8 mouse cellular contexts compared by ENCODE assay signal in the genomic region with DNA sequence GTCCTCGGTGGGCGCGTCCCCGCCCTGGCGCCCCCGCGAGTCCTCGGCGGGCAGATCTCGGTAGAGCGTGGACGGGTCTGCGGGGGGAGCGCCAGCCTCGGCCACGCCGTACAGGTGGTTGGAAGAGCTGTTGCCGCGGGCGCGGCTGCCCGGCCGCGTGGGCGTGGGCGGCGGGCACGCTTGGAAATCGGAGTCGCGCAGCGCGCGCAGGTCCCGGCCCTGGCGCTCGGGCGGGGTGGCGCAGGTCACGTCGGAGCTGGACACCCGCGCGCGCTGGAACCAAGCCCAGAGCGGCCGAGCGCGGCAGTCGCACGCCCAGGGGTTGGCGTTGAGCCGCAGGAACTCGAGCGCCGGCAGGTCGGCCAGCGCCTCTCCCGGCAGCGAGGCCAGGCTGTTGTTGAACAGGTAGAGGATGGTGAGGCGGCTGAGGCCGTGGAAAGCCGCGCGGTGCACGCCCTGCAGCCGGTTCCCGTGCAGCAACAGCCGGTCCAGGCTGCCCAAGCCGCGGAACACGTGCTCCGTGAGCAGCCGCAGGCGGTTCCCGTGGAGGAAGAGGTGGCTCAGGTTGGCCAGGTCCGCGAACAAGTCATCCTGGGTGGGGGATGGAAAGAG. TPM values are rescaled to one million over a fixed set of nuclear protein-coding genes. Genes with fewer than 3 reads are reported as not detected.
DNase-seq lines count a peak whose midpoint lies in the region; ATAC-seq and TF ChIP-seq lines count a peak whose summit lies in the region.

No protein-coding gene starts in this region.

- H3K9me3 ChIP-seq in ES-E14 (ENCODE audit: control insufficient read depth, insufficient read depth, low read depth, low read length), result no peaks in the 10 kb centered on the region
- H3K9me3 ChIP-seq in hindbrain, embryonic 16.5 days (ENCODE audit: control insufficient read depth, low read length), result no peaks in the 10 kb centered on the region
- no peaks in the 10 kb centered on the region for H3K9me3 ChIP-seq in liver, embryonic 11.5 days (ENCODE audit: control insufficient read depth, low read length)
- H3K9me3 ChIP-seq in midbrain, embryonic 15.5 days, result no peaks in the 10 kb centered on the region

- no peak overlapping the region for H3K27ac ChIP-seq in ES-E14 (ENCODE audit: insufficient read depth, low read depth, low read length, poor library complexity, severe bottlenecking)
- H3K27ac ChIP-seq in gastrocnemius, adult 2 months, result no peak overlapping the region
- H3K27ac ChIP-seq in hindbrain, embryonic 16.5 days (ENCODE audit: low read depth, low read length), result no peak overlapping the region
- H3K27ac ChIP-seq in liver, embryonic 11.5 days (ENCODE audit: low read depth, low read length), result no peak overlapping the region
- no peak overlapping the region for H3K27ac ChIP-seq in midbrain, embryonic 15.5 days

- WGBS in hindbrain, embryonic 16.5 days, result 1% methylated on average over 47 of the region's 78 CpGs
- 3% methylated on average over 77 of the region's 78 CpGs for WGBS in liver, embryonic 11.5 days
- under 1% methylated on average over 73 of the region's 78 CpGs for WGBS in midbrain, embryonic 15.5 days

- H3K4me2 ChIP-seq in hindbrain, embryonic 16.5 days (ENCODE audit: low read length), result peak overlapping the region; percentile 93
- peak overlapping the region; percentile 69 for H3K4me2 ChIP-seq in liver, embryonic 11.5 days
- H3K4me2 ChIP-seq in midbrain, embryonic 15.5 days, result peak overlapping the region; percentile 65

- peak overlapping the region; percentile 42; the same call in 1 of the 2 replicates for H3K9ac ChIP-seq in ES-E14 (ENCODE audit: insufficient read depth, low read depth, low read length, poor library complexity, severe bottlenecking)
- H3K9ac ChIP-seq in hindbrain, embryonic 16.5 days (ENCODE audit: low read depth, low read length), result peak overlapping the region; percentile 69
- no peak overlapping the region for H3K9ac ChIP-seq in liver, embryonic 11.5 days (ENCODE audit: low read depth, low read length)
- peak overlapping the region; percentile 39; the same call in 1 of the 2 replicates for H3K9ac ChIP-seq in midbrain, embryonic 15.5 days

- H3K4me3 ChIP-seq in ES-E14 (ENCODE audit: insufficient read depth in 1 of 2, low read depth in 1 of 2, low read length in 2 of 2, poor library complexity in 1 of 2, severe bottlenecking in 1 of 2), result peak overlapping the region; percentile 43 to 65
- H3K4me3 ChIP-seq in gastrocnemius, adult 2 months, result peak overlapping the region; percentile 75
- H3K4me3 ChIP-seq in hindbrain, embryonic 16.5 days (ENCODE audit: low read length), result peak overlapping the region; percentile 57
- H3K4me3 ChIP-seq in liver, embryonic 11.5 days (ENCODE audit: low read depth, low read length), result peak overlapping the region; percentile 48
- peak overlapping the region; percentile 43 for H3K4me3 ChIP-seq in midbrain, embryonic 15.5 days

- DNase-seq in ES-E14 (ENCODE audit: low read depth, low spot score), result no peak
- peak; percentile 73 to 84 for DNase-seq in adrenal gland, postnatal 36 days
- peak; percentile 90 for DNase-seq in gastrocnemius, adult 2 months
- no peak for DNase-seq in liver, embryonic 11.5 days (ENCODE audit: low spot score)
- DNase-seq in frontal cortex, postnatal 25 days (ENCODE audit: low spot score in 2 of 2), result no peak
- DNase-seq in layer of hippocampus, postnatal 14 days (ENCODE audit: low spot score in 2 of 2), result no peak

- no peak for TF ChIP-seq CTCF in gastrocnemius, adult 2 months (IDR thresholded peaks at IDR 0.05)

- peak; percentile 71 for ATAC-seq in hindbrain, embryonic 16.5 days
- no peak; the same call in 1 of the 2 replicates for ATAC-seq in liver, embryonic 11.5 days (replicated peaks; ENCODE audit: low FRiP score)
- ATAC-seq in midbrain, embryonic 15.5 days (replicated peaks), result peak; percentile 60

- peaks cover 66% of the 10 kb centered on the region for H3K27me3 ChIP-seq in hindbrain, embryonic 16.5 days (replicated peaks; ENCODE audit: control insufficient read depth, insufficient read depth, low read length)
- peaks cover 93% of the 10 kb centered on the region for H3K27me3 ChIP-seq in liver, embryonic 11.5 days (replicated peaks; ENCODE audit: control insufficient read depth, insufficient read depth, low read length)
- peaks cover 71% of the 10 kb centered on the region for H3K27me3 ChIP-seq in midbrain, embryonic 15.5 days (replicated peaks)

- H3K4me1 ChIP-seq in ES-E14 (ENCODE audit: control insufficient read depth in 2 of 2, insufficient read depth in 2 of 2, low read length in 2 of 2, poor library complexity in 1 of 2), result no peaks in the 10 kb centered on the region
- peaks cover 9% of the 10 kb centered on the region; the same call in 1 of the 2 replicates for H3K4me1 ChIP-seq in hindbrain, embryonic 16.5 days (ENCODE audit: control insufficient read depth, insufficient read depth, low read depth, low read length)
- peaks cover 5% of the 10 kb centered on the region for H3K4me1 ChIP-seq in liver, embryonic 11.5 days (replicated peaks; ENCODE audit: control insufficient read depth, insufficient read depth, low read length)
- H3K4me1 ChIP-seq in midbrain, embryonic 15.5 days, result peaks cover 11% of the 10 kb centered on the region

- in situ Hi-C loops in ES-E14 (cut with MboI; ENCODE audit: low sequenced_read_pairs in 2 of 2, unreplicated experiment in 2 of 2), result no loop called here

- H3K36me3 ChIP-seq in ES-E14 (ENCODE audit: control insufficient read depth, insufficient read depth, low read length, poor library complexity, severe bottlenecking), result no peaks in the 10 kb centered on the region
- no peaks in the 10 kb centered on the region for H3K36me3 ChIP-seq in hindbrain, embryonic 16.5 days (ENCODE audit: control insufficient read depth, insufficient read depth, low read length)
- no peaks in the 10 kb centered on the region for H3K36me3 ChIP-seq in liver, embryonic 11.5 days (ENCODE audit: control insufficient read depth, insufficient read depth, low read length)
- no peaks in the 10 kb centered on the region for H3K36me3 ChIP-seq in midbrain, embryonic 15.5 days (replicated peaks)

- intact Hi-C loops in gastrocnemius, adult 2 months (cut with DNase I), result no loop called here

TF ChIP-seq in ES-E14, 5 proteins besides CTCF, POLR2A, EP300 and RAD21:
- no peak for TF ChIP-seq CHD2 (IDR thresholded peaks at IDR 0.05; ENCODE audit: low read depth, low read length)
- TF ChIP-seq MAFK (IDR thresholded peaks at IDR 0.05; ENCODE audit: insufficient read depth, low read depth, low read length), result no peak
- TF ChIP-seq ZNF384 (IDR thresholded peaks at IDR 0.05; ENCODE audit: low read depth, low read length), result no peak
- no peak for TF ChIP-seq HCFC1 (IDR thresholded peaks at IDR 0.05; ENCODE audit: borderline replicate concordance, insufficient read depth, low read length)
- TF ChIP-seq ZC3H11A (IDR thresholded peaks at IDR 0.05; ENCODE audit: borderline replicate concordance, low read depth, low read length), result no peak

RNA-seq across cellular contexts. Expression of gene Rtn4rl2, which starts 14.3 kb away (rescaled TPM):
- 0.79 and 0.80 TPM in 2 replicates for total RNA-seq in ES-E14 (2012; rRNA removed)
- total RNA-seq in adrenal gland, postnatal 36 days (2021), result 1 to 10 TPM in 1 of 2 experiments, under 1 TPM in 1; 0.79 to 2.4 TPM
- total RNA-seq in gastrocnemius, adult 2 months (2021), result under 1 TPM; 0.28 to 0.41 TPM
- 3.0 and 4.5 TPM in 2 replicates for polyA plus RNA-seq in hindbrain, embryonic 16.5 days (2015; fragmentation: Nextera tagmentation; extraction: Ambion mirVana)
- 0.66 and 1.2 TPM in 2 replicates for polyA plus RNA-seq in liver, embryonic 11.5 days (2014; fragmentation: Nextera tagmentation; extraction: Ambion mirVana)
- 4.9 and 6.0 TPM in 2 replicates for polyA plus RNA-seq in midbrain, embryonic 15.5 days (2015; fragmentation: Nextera tagmentation; extraction: Ambion mirVana)
- total RNA-seq in layer of hippocampus, postnatal 14 days (2021), result 10 to 100 TPM; 92.5 to 99.2 TPM

RNA-seq across cellular contexts. Expression of gene Slc43a1, which starts 33.6 kb away (rescaled TPM):
- total RNA-seq in ES-E14 (2012; rRNA removed), result 30.2 and 47.0 TPM in 2 replicates
- 1 to 10 TPM; 6.6 to 7.5 TPM for total RNA-seq in adrenal gland, postnatal 36 days (2021)
- 10 to 100 TPM in 1 of 2 experiments, 1 to 10 TPM in 1; 6.3 to 11.6 TPM for total RNA-seq in gastrocnemius, adult 2 months (2021)
- polyA plus RNA-seq in hindbrain, embryonic 16.5 days (2015; fragmentation: Nextera tagmentation; extraction: Ambion mirVana), result 1.5 and 1.6 TPM in 2 replicates
- polyA plus RNA-seq in liver, embryonic 11.5 days (2014; fragmentation: Nextera tagmentation; extraction: Ambion mirVana), result 83.2 and 101 TPM in 2 replicates
- polyA plus RNA-seq in midbrain, embryonic 15.5 days (2015; fragmentation: Nextera tagmentation; extraction: Ambion mirVana), result 1.2 and 1.9 TPM in 2 replicates
- total RNA-seq in layer of hippocampus, postnatal 14 days (2021), result under 1 TPM; 0.33 to 0.37 TPM

RNA-seq across cellular contexts. Expression of gene Timm10, which starts 45.4 kb away (rescaled TPM):
- 60.2 and 73.5 TPM in 2 replicates for total RNA-seq in ES-E14 (2012; rRNA removed)
- total RNA-seq in adrenal gland, postnatal 36 days (2021), result 10 to 100 TPM; 46.2 to 51.4 TPM
- total RNA-seq in gastrocnemius, adult 2 months (2021), result 10 to 100 TPM; 42.0 to 57.7 TPM
- polyA plus RNA-seq in hindbrain, embryonic 16.5 days (2015; fragmentation: Nextera tagmentation; extraction: Ambion mirVana), result 76.5 and 83.2 TPM in 2 replicates
- polyA plus RNA-seq in liver, embryonic 11.5 days (2014; fragmentation: Nextera tagmentation; extraction: Ambion mirVana), result 84.3 and 84.5 TPM in 2 replicates
- 70.1 and 82.8 TPM in 2 replicates for polyA plus RNA-seq in midbrain, embryonic 15.5 days (2015; fragmentation: Nextera tagmentation; extraction: Ambion mirVana)
- total RNA-seq in layer of hippocampus, postnatal 14 days (2021), result 10 to 100 TPM; 59.1 to 59.8 TPM

RNA-seq across cellular contexts. Expression of gene Smtnl1, which starts 49.8 kb away (rescaled TPM):
- total RNA-seq in ES-E14 (2012; rRNA removed), result 4.4 and 4.9 TPM in 2 replicates
- total RNA-seq in adrenal gland, postnatal 36 days (2021), result not detected
- total RNA-seq in gastrocnemius, adult 2 months (2021), result 100 to 1,000 TPM in 1 of 2 experiments, 10 to 100 TPM in 1; 53.0 to 125 TPM
- not detected in 2 replicates for polyA plus RNA-seq in hindbrain, embryonic 16.5 days (2015; fragmentation: Nextera tagmentation; extraction: Ambion mirVana)
- polyA plus RNA-seq in liver, embryonic 11.5 days (2014; fragmentation: Nextera tagmentation; extraction: Ambion mirVana), result 0.25 TPM in 1 of 2 replicates, not detected in the other
- not detected in 2 replicates for polyA plus RNA-seq in midbrain, embryonic 15.5 days (2015; fragmentation: Nextera tagmentation; extraction: Ambion mirVana)
- total RNA-seq in layer of hippocampus, postnatal 14 days (2021), result not detected

Comparison
In these comparisons a context has a peak if more than half of its experiments do, and no peak if none do; other contexts are left out.
1. DNase-seq: peak in adrenal gland, postnatal 36 days (2 of 2) and gastrocnemius, adult 2 months (single experiment); none in ES-E14 (single experiment), liver, embryonic 11.5 days (single experiment), frontal cortex, postnatal 25 days (0 of 2) and layer of hippocampus, postnatal 14 days (0 of 2).
2. RNA of gene Rtn4rl2, which starts 14.3 kb away (total RNA-seq): 92.5 to 99.2 TPM in layer of hippocampus, postnatal 14 days; 0.79 to 2.4 TPM in adrenal gland, postnatal 36 days, 0.79 to 0.80 TPM in ES-E14 and 0.28 to 0.41 TPM in gastrocnemius, adult 2 months; every median in the first group is over 10 times any median in the second.
3. RNA of gene Slc43a1, which starts 33.6 kb away (total RNA-seq): 30.2 to 47.0 TPM in ES-E14, 6.3 to 11.6 TPM in gastrocnemius, adult 2 months and 6.6 to 7.5 TPM in adrenal gland, postnatal 36 days; 0.33 to 0.37 TPM in layer of hippocampus, postnatal 14 days; every median in the first group is over 4 times any median in the second.
4. Peak in every context shown above with its lines, with median percentiles within 50 percentile points of each other: H3K4me3 ChIP-seq and H3K4me2 ChIP-seq.